Mouse (Mus musculus) testis, adult 2 months (tissue): Measurements from ENCODE around the gene Strip2. TPM values are rescaled to one million over a fixed set of nuclear protein-coding genes. Genes with fewer than 3 reads are reported as not detected.

Experiments
- H3K27ac ChIP-seq: fragments of 200-500 bp; 2 replicates; pipeline ENCODE4 v1.5.1; 2012; ENCODE audit warnings: low read depth, low read length; ENCODE audit not compliant: control insufficient read depth, insufficient read depth
- H3K27me3 ChIP-seq: fragments of 200-500 bp; 2 replicates; pipeline ENCODE4 v1.6.1; 2012; ENCODE audit warnings: mild to moderate bottlenecking, low read length, moderate library complexity; ENCODE audit not compliant: control insufficient read depth, insufficient read depth
- H3K36me3 ChIP-seq: fragments of 200-500 bp; 2 replicates; pipeline ENCODE4 v1.6.1; 2012; ENCODE audit warnings: mild to moderate bottlenecking, low read length; ENCODE audit not compliant: control insufficient read depth, insufficient read depth
- H3K4me1 ChIP-seq: fragments of 200-500 bp; 2 replicates; pipeline ENCODE4 v1.6.1; 2012; ENCODE audit warnings: low read length; ENCODE audit not compliant: control insufficient read depth, insufficient read depth
- H3K4me3 ChIP-seq: fragments of 200-500 bp; 2 replicates; pipeline ENCODE4 v1.5.1; 2012; ENCODE audit warnings: low read depth, mild to moderate bottlenecking, low read length, moderate library complexity, mixed read lengths; ENCODE audit not compliant: control insufficient read depth
- CTCF ChIP-seq: fragments of 200-500 bp; IDR thresholded peaks from 2 replicates; pipeline ENCODE4 v1.5.1; 2012; ENCODE audit warnings: low read depth, mild to moderate bottlenecking, inconsistent platforms, low read length, moderate library complexity; ENCODE audit not compliant: control insufficient read depth, insufficient read depth, insufficient replicate concordance
- POLR2A ChIP-seq: fragments of 200-500 bp; IDR thresholded peaks from 2 replicates; pipeline ENCODE4 v1.6.1; 2012; ENCODE audit warnings: low read depth, mild to moderate bottlenecking, inconsistent platforms, low read length, moderate library complexity; ENCODE audit not compliant: control insufficient read depth
- polyA plus RNA-seq: library from polyadenylated mRNA; depleted of rRNA; stranded (reverse); fragments of >200 nt; gene quantifications from 2 replicates; pipeline ENCODE4 v1.2.3, GENCODE M21; 2012

Gene Strip2
- polyA plus RNA-seq, 1 experiment: 9.0 TPM

DNA sequence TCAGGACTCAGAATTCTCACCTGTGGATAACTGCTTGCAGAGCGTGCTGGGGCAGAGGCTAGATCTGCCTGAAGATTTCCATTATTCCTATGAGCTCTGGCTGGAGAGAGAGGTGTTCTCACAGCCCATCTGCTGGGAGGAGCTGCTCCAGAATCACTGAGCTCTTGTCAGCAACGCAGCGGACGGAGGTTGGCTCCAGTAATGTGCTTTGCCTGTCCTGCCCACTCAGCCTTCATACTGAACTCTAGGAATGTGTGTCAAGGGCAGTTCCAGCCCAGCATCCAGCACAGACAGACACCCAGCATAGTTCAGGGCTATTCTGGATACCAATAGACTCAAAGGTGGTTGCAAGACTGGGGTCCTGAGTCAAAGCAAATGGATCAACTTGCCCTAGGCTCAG, 39.9 kb downstream of the Strip2 start:
- no peaks in the 10 kb centered on the region for H3K27me3 ChIP-seq
- no peak overlapping the region for H3K27ac ChIP-seq
- TF ChIP-seq POLR2A (no peak), CTCF (no peak)
- no peaks in the 10 kb centered on the region for H3K36me3 ChIP-seq
- H3K4me1 ChIP-seq: no peaks in the 10 kb centered on the region
- no peak overlapping the region for H3K4me3 ChIP-seq

DNA sequence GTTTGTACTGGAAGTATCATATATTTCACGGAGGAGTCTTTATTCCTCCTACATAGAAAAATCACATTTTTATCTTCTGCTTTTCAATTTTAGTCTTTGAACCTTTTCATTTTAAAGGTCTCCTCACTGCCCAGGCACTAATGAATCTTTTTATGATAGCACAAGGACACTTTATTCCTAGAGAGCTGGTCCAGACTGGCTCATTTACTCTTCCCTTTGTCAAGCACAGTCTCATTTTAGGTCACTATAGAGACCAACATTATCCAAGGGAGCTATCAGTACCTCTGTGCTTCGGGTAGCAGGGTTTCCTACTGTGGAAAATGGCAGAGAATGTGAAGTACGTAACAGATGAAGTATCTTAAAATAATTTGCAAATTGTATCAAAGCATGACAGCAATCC, 41.9 kb downstream of the Strip2 start:
- H3K36me3 ChIP-seq: no peaks in the 10 kb centered on the region
- H3K4me1 ChIP-seq: no peaks in the 10 kb centered on the region
- no peak for TF ChIP-seq CTCF
- no peak for TF ChIP-seq POLR2A
- no peak overlapping the region for H3K4me3 ChIP-seq
- no peaks in the 10 kb centered on the region for H3K27me3 ChIP-seq
- no peak overlapping the region for H3K27ac ChIP-seq

GRCm38 (mm10) chr6:29961081-29961480, 44.3 kb downstream of the Strip2 start:
- Histone ChIP-seq H3K4me1 (no peaks in the 10 kb centered on the region), H3K27me3 (no peaks in the 10 kb centered on the region), H3K36me3 (no peaks in the 10 kb centered on the region), H3K4me3 (no peak overlapping the region), H3K27ac (no peak overlapping the region)
- no peak for TF ChIP-seq POLR2A
- TF ChIP-seq CTCF: no peak

- Histone ChIP-seq H3K4me1 (no peaks in the 10 kb centered on the region), H3K27me3 (no peaks in the 10 kb centered on the region), H3K27ac (no peak overlapping the region), H3K36me3 (no peaks in the 10 kb centered on the region), H3K4me3 (no peak overlapping the region)
- TF ChIP-seq CTCF: no peak
- TF ChIP-seq POLR2A: no peak
Measured at GRCm38 (mm10) chr6:29967917-29968316, 51.1 kb downstream of the Strip2 start.

DNA sequence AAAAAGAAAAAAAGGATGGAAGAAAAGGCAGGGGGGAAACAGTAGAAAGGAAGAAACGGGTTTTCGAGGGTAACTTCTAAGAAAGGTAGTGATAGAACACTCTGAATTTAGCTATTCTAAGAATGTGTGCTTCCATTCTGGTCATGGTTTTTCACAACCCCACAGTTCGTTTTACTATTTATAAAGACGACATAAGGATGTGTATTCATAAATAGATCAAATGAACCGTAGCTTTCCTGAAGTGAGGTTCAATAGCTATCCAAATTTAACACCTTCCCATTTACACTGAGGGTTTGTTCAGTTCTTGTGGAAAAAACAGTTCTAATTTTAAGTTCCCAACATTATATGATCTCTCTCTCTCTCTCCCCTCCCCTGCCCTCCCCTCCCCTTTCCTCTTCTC, 56.5 kb downstream of the Strip2 start:
- H3K4me3 ChIP-seq: no peak overlapping the region
- no peaks in the 10 kb centered on the region for H3K36me3 ChIP-seq
- H3K4me1 ChIP-seq: no peaks in the 10 kb centered on the region; the same call in 1 of the 2 replicates
- no peak for TF ChIP-seq CTCF
- TF ChIP-seq POLR2A: no peak
- H3K27ac ChIP-seq: no peak overlapping the region
- H3K27me3 ChIP-seq: no peaks in the 10 kb centered on the region

- no peak overlapping the region for H3K4me3 ChIP-seq
Measured at GRCm38 (mm10) chr6:29974836-29975235, 58.0 kb downstream of the Strip2 start.

DNA sequence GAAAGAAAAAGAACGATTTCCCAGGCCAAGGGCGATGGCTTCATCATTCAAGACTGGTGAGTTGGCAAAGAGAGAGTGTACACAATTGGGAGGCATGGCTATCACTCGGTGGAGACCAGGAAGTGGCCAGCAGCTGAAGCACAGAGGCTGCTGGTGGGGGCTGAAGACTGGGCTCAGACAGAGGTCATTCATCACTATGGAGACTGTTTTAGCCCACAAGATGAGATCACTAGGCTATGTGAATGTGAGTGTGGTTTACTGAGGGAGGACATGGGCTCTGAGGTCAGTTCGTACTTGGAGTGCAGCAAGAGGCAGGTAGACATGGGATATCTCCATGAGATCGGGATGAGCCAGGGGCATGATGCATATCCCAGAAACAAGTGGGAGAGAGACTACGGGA, 63.6 kb downstream of the Strip2 start:
- TF ChIP-seq CTCF (no peak), POLR2A (no peak)
- Histone ChIP-seq H3K27me3 (no peaks in the 10 kb centered on the region), H3K4me3 (peak overlapping the region; percentile 10), H3K27ac (no peak overlapping the region), H3K36me3 (no peaks in the 10 kb centered on the region), H3K4me1 (no peaks in the 10 kb centered on the region)

More at GRCm38 (mm10) chr6:29974836-29975235, 58.0 kb downstream of the Strip2 start:
- no peaks in the 10 kb centered on the region; the same call in 1 of the 2 replicates for H3K4me1 ChIP-seq
- no peak overlapping the region for H3K27ac ChIP-seq
- H3K36me3 ChIP-seq: no peaks in the 10 kb centered on the region
- TF ChIP-seq POLR2A (no peak), CTCF (no peak)
- no peaks in the 10 kb centered on the region for H3K27me3 ChIP-seq

DNA sequence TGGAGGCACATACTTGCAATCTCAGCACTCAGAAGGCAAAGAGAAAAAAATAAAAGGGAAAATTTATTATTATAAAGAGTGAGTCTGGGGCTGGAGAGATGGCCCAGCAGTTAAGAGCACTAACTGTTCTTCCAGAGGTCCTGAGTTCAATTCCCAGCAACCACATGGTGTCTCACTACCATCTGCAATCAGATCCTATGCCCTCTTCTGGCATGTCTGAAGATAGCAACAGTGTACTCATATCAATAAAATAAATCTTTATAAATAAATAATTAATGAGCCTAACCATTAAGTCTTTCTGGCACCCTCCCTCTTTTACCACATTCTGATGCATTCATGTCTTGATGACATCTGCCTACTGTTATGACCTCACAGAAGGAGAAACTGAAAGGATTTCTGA, 65.0 kb downstream of the Strip2 start:
- TF ChIP-seq CTCF (no peak), POLR2A (no peak)
- Histone ChIP-seq H3K36me3 (no peaks in the 10 kb centered on the region), H3K27ac (no peak overlapping the region), H3K27me3 (no peaks in the 10 kb centered on the region), H3K4me1 (peaks cover 2% of the 10 kb centered on the region; the same call in 1 of the 2 replicates), H3K4me3 (peak overlapping the region; percentile 74; the same call in 1 of the 2 replicates)
